Mouse (Mus musculus) midbrain, embryonic 16.5 days (tissue): ENCODE results near the gene Tma7. TPM values are rescaled to one million over a fixed set of nuclear protein-coding genes. Genes with fewer than 3 reads are reported as not detected.

ENCODE experiments used
- ATAC-seq: fragments of 200-750 bp; cut with Nextera tagmentation; 2 replicates; pipeline ENCODE4 v1.8.0; 2017; ENCODE audit warnings: moderate TSS enrichment
- H3K27ac ChIP-seq: fragments of 300-500 bp; sonication (generic); 2 replicates; pipeline ENCODE4 v1.5.1; 2014; ENCODE audit warnings: mild to moderate bottlenecking, low read length, mixed read lengths
- H3K27me3 ChIP-seq: fragments of 300-500 bp; sonication (generic); 2 replicates; pipeline ENCODE4 v1.6.1; 2014; ENCODE audit warnings: low read depth, low read length, mixed read lengths; ENCODE audit not compliant: control insufficient read depth, insufficient read depth
- H3K36me3 ChIP-seq: fragments of 300-500 bp; sonication (generic); 2 replicates; pipeline ENCODE4 v1.6.1; 2014; ENCODE audit warnings: mild to moderate bottlenecking, low read length, moderate library complexity, mixed read lengths; ENCODE audit not compliant: control insufficient read depth, insufficient read depth
- H3K4me1 ChIP-seq: fragments of 300-500 bp; sonication (generic); 2 replicates; pipeline ENCODE4 v1.6.1; 2014; ENCODE audit warnings: mild to moderate bottlenecking, low read length, mixed read lengths; ENCODE audit not compliant: control insufficient read depth, insufficient read depth
- H3K4me2 ChIP-seq: fragments of 300-500 bp; sonication (generic); 2 replicates; pipeline ENCODE4 v1.6.1; 2014; ENCODE audit warnings: mild to moderate bottlenecking, low read length, mixed read lengths
- H3K4me3 ChIP-seq: fragments of 300-500 bp; sonication (generic); 2 replicates; pipeline ENCODE4 v1.5.1; 2014; ENCODE audit warnings: low read depth, mild to moderate bottlenecking, low read length, moderate library complexity, mixed read lengths
- H3K9ac ChIP-seq: fragments of 300-500 bp; sonication (generic); 2 replicates; pipeline ENCODE4 v1.6.1; 2014; ENCODE audit warnings: low read depth, low read length, mixed read lengths
- H3K9me3 ChIP-seq: fragments of 300-500 bp; sonication (generic); replicated peaks from 2 replicates; pipeline ENCODE4 v1.6.1; 2014; ENCODE audit warnings: mild to moderate bottlenecking, low read length, mixed read lengths; ENCODE audit not compliant: control insufficient read depth, poor library complexity, severe bottlenecking
- WGBS: fragments of 180-500 bp; shearing (Covaris S2); extraction: QIAGEN DNeasy Blood & Tissue Kit; methylation state at CpG from one replicate; pipeline ENCODE4 v1.1.7; 2014; 5-methylcytosine and 5-hydroxymethylcytosine counted together
- polyA plus RNA-seq: library from polyadenylated mRNA; unstranded; fragments of >200 nt; fragmentation: Nextera tagmentation; extraction: Ambion mirVana; gene quantifications from 2 replicates; pipeline ENCODE4 v1.2.1, GENCODE M21; 2015

The Tma7 gene
- polyA plus RNA-seq = 674 and 688 TPM in 2 replicates

GRCm38 (mm10) chr9:109082124-109082800 is at the start of gene Tma7, which contains the start of gene Ccdc51:
Gene Tma7 (minus strand): TSS chr9:109082587.
Gene Ccdc51 (plus strand): TSS chr9:109082493.
- WGBS = under 1% methylated on average over 37 of the region's 37 CpGs
- ATAC-seq = peak; percentile 97

GRCm38 (mm10) chr9:109130076-109130475 is 47.7 kb upstream of the Tma7 start:
- Histone ChIP-seq H3K36me3 (no peaks in the 10 kb centered on the region), H3K4me3 (no peak overlapping the region), H3K9me3 (no peaks in the 10 kb centered on the region), H3K27ac (no peak overlapping the region), H3K4me1 (no peaks in the 10 kb centered on the region), H3K9ac (no peak overlapping the region), H3K27me3 (no peaks in the 10 kb centered on the region), H3K4me2 (no peak overlapping the region)
- 92% methylated on average over 5 of the region's 5 CpGs for WGBS
- no peak for ATAC-seq

More at GRCm38 (mm10) chr9:109082124-109082800, at the start of gene Tma7, which contains the start of gene Ccdc51:
- Histone ChIP-seq H3K4me2 (peak within 1 kb of the TSS; percentile 74), H3K27ac (peak within 1 kb of the TSS; percentile 81), H3K4me1 (peaks cover 20% of the 10 kb centered on the region), H3K36me3 (peaks cover 6% of the 10 kb centered on the region), H3K9me3 (no peaks in the 10 kb centered on the region), H3K27me3 (no peaks in the 10 kb centered on the region), H3K4me3 (peak within 1 kb of the TSS; percentile 74), H3K9ac (peak within 1 kb of the TSS; percentile 83)

GRCm38 (mm10) chr9:109128211-109128610 is 45.8 kb upstream of the Tma7 start:
- no peak overlapping the region for H3K27ac ChIP-seq
- H3K36me3 ChIP-seq = no peaks in the 10 kb centered on the region
- no peak overlapping the region for H3K4me3 ChIP-seq
- H3K9ac ChIP-seq = no peak overlapping the region
- H3K4me1 ChIP-seq = no peaks in the 10 kb centered on the region
- ATAC-seq = no peak
- H3K9me3 ChIP-seq = no peaks in the 10 kb centered on the region
- no peak overlapping the region for H3K4me2 ChIP-seq
- 56% methylated on average over 3 of the region's 3 CpGs for WGBS
- H3K27me3 ChIP-seq = no peaks in the 10 kb centered on the region

GRCm38 (mm10) chr9:109127076-109127475 is 44.7 kb upstream of the Tma7 start:
- Histone ChIP-seq H3K4me2 (no peak overlapping the region), H3K4me3 (no peak overlapping the region), H3K9ac (no peak overlapping the region), H3K27ac (no peak overlapping the region), H3K4me1 (no peaks in the 10 kb centered on the region), H3K9me3 (no peaks in the 10 kb centered on the region), H3K27me3 (no peaks in the 10 kb centered on the region), H3K36me3 (no peaks in the 10 kb centered on the region)
- WGBS = 88% methylated on average over 4 of the region's 4 CpGs
- no peak for ATAC-seq

GRCm38 (mm10) chr9:109125481-109125880 is 43.1 kb upstream of the Tma7 start:
- Histone ChIP-seq H3K4me2 (no peak overlapping the region), H3K36me3 (no peaks in the 10 kb centered on the region), H3K9ac (no peak overlapping the region), H3K9me3 (no peaks in the 10 kb centered on the region), H3K4me3 (no peak overlapping the region), H3K27me3 (no peaks in the 10 kb centered on the region), H3K27ac (no peak overlapping the region), H3K4me1 (no peaks in the 10 kb centered on the region)
- WGBS = 74% methylated on average over 3 of the region's 3 CpGs
- no peak for ATAC-seq

GRCm38 (mm10) chr9:109125043-109125442 is 42.7 kb upstream of the Tma7 start:
- Histone ChIP-seq H3K9me3 (no peaks in the 10 kb centered on the region), H3K4me3 (no peak overlapping the region), H3K27me3 (no peaks in the 10 kb centered on the region), H3K27ac (no peak overlapping the region), H3K4me2 (no peak overlapping the region), H3K9ac (no peak overlapping the region), H3K36me3 (no peaks in the 10 kb centered on the region), H3K4me1 (no peaks in the 10 kb centered on the region)
- ATAC-seq = no peak
- WGBS = 70% methylated on average over 2 of the region's 2 CpGs

GRCm38 (mm10) chr9:109124164-109124563 is 41.8 kb upstream of the Tma7 start:
- H3K4me2 ChIP-seq = no peak overlapping the region
- WGBS = 80% methylated on average over 3 of the region's 3 CpGs
- no peak overlapping the region for H3K9ac ChIP-seq
- peaks cover 3% of the 10 kb centered on the region for H3K36me3 ChIP-seq
- H3K4me3 ChIP-seq = no peak overlapping the region
- no peak for ATAC-seq
- H3K9me3 ChIP-seq = no peaks in the 10 kb centered on the region
- no peak overlapping the region for H3K27ac ChIP-seq
- no peaks in the 10 kb centered on the region for H3K4me1 ChIP-seq
- no peaks in the 10 kb centered on the region for H3K27me3 ChIP-seq

- no peak overlapping the region for H3K4me3 ChIP-seq
- H3K27me3 ChIP-seq = no peaks in the 10 kb centered on the region
- peaks cover 8% of the 10 kb centered on the region for H3K36me3 ChIP-seq
- no peaks in the 10 kb centered on the region for H3K9me3 ChIP-seq
- 53% methylated on average over 6 of the region's 6 CpGs for WGBS
- H3K27ac ChIP-seq = no peak overlapping the region
- no peaks in the 10 kb centered on the region for H3K4me1 ChIP-seq
- no peak overlapping the region for H3K4me2 ChIP-seq
- no peak overlapping the region for H3K9ac ChIP-seq
- no peak for ATAC-seq
Observed at GRCm38 (mm10) chr9:109123266-109123665, 40.9 kb upstream of the Tma7 start.

GRCm38 (mm10) chr9:109122553-109123085 is 40.2 kb upstream of the Tma7 start:
- Histone ChIP-seq H3K9ac (no peak overlapping the region), H3K36me3 (peaks cover 13% of the 10 kb centered on the region), H3K9me3 (no peaks in the 10 kb centered on the region), H3K27ac (no peak overlapping the region), H3K27me3 (no peaks in the 10 kb centered on the region), H3K4me1 (no peaks in the 10 kb centered on the region), H3K4me2 (no peak overlapping the region), H3K4me3 (no peak overlapping the region)
- peak; percentile 19; the same call in 1 of the 2 replicates for ATAC-seq
- 44% methylated on average over 2 of the region's 2 CpGs for WGBS
